Mouse (Mus musculus) lung, embryonic 16.5 days (tissue): ENCODE results near the gene Hist1h3f. TPM values are rescaled to one million over a fixed set of nuclear protein-coding genes. Genes with fewer than 3 reads are reported as not detected.
A peak's percentile ranks its signal among the peaks of the same experiment; 100 is the strongest.
"Not testable (repeated sequence)": the region's sequence is repeated elsewhere in the genome, so short reads cannot be mapped to it uniquely, and the experiment has no call there.

Experiments
- ATAC-seq: fragments of 200-750 bp; cut with Nextera tagmentation; 2 replicates; pipeline ENCODE4 v1.8.0; 2017; ENCODE audit warnings: low read depth, mild to moderate bottlenecking, moderate library complexity
- H3K27ac ChIP-seq: fragments of 300-500 bp; sonication (generic); 2 replicates; pipeline ENCODE4 v1.5.1; 2014; ENCODE audit warnings: mild to moderate bottlenecking, control low read depth, low read length
- H3K27me3 ChIP-seq: fragments of 300-500 bp; sonication (generic); 2 replicates; pipeline ENCODE4 v1.6.1; 2014; ENCODE audit warnings: low read depth, low read length, mixed read lengths; ENCODE audit not compliant: control insufficient read depth, insufficient read depth
- H3K36me3 ChIP-seq: fragments of 300-500 bp; sonication (generic); 2 replicates; pipeline ENCODE4 v1.6.1; 2014; ENCODE audit warnings: low read length; ENCODE audit not compliant: control insufficient read depth, insufficient read depth
- H3K4me1 ChIP-seq: fragments of 300-500 bp; sonication (generic); replicated peaks from 2 replicates; pipeline ENCODE4 v1.6.1; 2014; ENCODE audit warnings: low read length, mixed read lengths; ENCODE audit not compliant: control insufficient read depth, insufficient read depth
- H3K4me2 ChIP-seq: fragments of 300-500 bp; sonication (generic); 2 replicates; pipeline ENCODE4 v1.6.1; 2014; ENCODE audit warnings: low read depth, low read length, control low read depth
- H3K4me3 ChIP-seq: fragments of 300-500 bp; sonication (generic); 2 replicates; pipeline ENCODE4 v1.5.1; 2014; ENCODE audit warnings: mild to moderate bottlenecking, low read length, control low read depth
- H3K9ac ChIP-seq: fragments of 300-500 bp; sonication (generic); 2 replicates; pipeline ENCODE4 v1.6.1; 2014; ENCODE audit warnings: low read length, control low read depth
- H3K9me3 ChIP-seq: fragments of 300-500 bp; sonication (generic); 2 replicates; pipeline ENCODE4 v1.6.1; 2016; ENCODE audit warnings: low read length; ENCODE audit not compliant: control insufficient read depth
- WGBS: fragments of 180-500 bp; shearing (Covaris S2); extraction: QIAGEN DNeasy Blood & Tissue Kit; methylation state at CpG from one replicate; pipeline ENCODE4 v1.1.7; 2014; 5-methylcytosine and 5-hydroxymethylcytosine counted together
- polyA plus RNA-seq: library from polyadenylated mRNA; unstranded; fragments of >200 nt; fragmentation: Nextera tagmentation; extraction: Ambion mirVana; gene quantifications from 2 replicates; pipeline ENCODE4 v1.2.1, GENCODE M21; 2015

The Hist1h3f gene
- polyA plus RNA-seq, 1 experiment from 2014 or later, result 0.49 TPM

DNA sequence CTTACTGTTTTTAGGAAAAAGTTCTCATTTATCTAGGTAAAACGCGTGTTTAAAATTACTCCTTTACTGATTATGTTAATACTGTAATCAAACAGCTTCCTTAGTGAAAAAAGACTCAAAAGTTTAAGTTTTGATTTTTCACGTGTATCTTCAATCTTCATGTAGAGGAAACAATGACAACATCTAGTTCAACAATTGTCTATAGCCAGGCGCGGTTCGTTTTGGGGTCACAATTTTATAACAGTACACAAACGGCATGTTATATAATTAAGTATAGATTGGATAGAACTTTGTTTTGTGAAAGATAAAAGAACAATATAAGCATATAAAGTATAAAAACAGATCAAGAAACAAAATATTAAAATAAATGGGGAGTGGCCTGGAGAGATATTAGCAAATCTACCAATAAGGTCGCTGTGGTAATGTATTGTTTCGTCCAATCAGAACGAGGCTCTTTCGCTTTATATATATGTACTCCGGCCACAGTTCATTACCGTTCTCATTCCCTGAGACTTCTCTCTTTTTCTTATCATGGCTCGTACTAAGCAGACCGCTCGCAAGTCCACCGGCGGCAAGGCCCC is 31.5 kb downstream of the Hist1h3f start, which contains the start of gene Hist1h3d:
Gene Hist1h3d (plus strand): TSS at position 493 of the 581 bp plus-strand sequence.
- WGBS, result under 1% methylated on average over 18 of the region's 18 CpGs
- Histone ChIP-seq H3K9ac (peak within 1 kb of the TSS; percentile 75), H3K9me3 (no peaks in the 10 kb centered on the region), H3K36me3 (no peaks in the 10 kb centered on the region), H3K27ac (peak within 1 kb of the TSS; percentile 91), H3K4me2 (peak within 1 kb of the TSS; percentile 72), H3K4me1 (peaks cover 6% of the 10 kb centered on the region; the same call in 1 of the 2 replicates), H3K4me3 (peak within 1 kb of the TSS; percentile 58), H3K27me3 (no peaks in the 10 kb centered on the region)
- ATAC-seq, result peak; percentile 55

DNA sequence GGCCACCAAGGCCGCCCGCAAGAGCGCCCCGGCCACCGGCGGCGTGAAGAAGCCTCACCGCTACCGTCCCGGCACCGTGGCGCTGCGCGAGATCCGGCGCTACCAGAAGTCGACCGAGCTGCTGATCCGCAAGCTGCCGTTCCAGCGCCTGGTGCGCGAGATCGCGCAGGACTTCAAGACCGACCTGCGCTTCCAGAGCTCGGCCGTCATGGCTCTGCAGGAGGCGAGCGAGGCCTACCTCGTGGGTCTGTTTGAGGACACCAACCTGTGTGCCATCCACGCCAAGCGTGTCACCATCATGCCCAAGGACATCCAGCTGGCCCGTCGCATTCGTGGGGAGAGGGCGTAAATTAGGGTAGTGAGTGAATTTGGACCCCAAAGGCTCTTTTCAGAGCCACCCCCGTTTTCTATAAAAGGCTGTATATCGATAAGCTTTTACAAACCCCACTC is 32.0 kb downstream of the Hist1h3f start:
- H3K27ac ChIP-seq, result peak overlapping the region; percentile 80
- ATAC-seq, H3K36me3 ChIP-seq, H3K27me3 ChIP-seq, H3K4me1 ChIP-seq, H3K9me3 ChIP-seq: not testable (repeated sequence)
- H3K4me3 ChIP-seq, result peak overlapping the region; percentile 58
- H3K9ac ChIP-seq, result peak overlapping the region; percentile 75
- WGBS, result 1% methylated on average over 8 of the region's 40 CpGs
- H3K4me2 ChIP-seq, result peak overlapping the region; percentile 72

DNA sequence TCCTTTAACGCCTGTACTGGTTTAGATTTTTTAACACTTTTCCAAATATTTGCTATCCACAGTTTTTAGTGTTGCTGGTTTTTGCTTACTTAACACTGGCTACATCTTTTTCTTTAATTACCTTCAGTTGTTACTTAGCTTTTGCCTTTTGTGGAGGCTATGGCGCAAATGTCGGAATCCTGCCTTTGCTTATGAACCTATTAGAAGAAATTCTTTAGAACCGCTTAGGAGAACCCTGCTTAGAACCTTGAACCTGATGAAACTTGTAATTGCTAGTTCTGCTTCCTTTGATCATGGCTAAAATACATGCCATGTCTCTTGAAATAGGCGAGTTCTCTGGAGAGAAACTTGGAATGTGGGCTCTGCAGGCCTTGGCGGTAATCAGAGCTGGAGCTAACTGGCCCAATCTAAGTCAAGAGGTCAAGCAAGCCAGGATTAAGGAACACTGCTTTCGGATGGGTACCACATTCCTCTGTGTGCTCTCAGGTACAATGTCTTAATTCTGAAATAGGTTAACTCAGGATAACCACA is 32.6 kb downstream of the Hist1h3f start:
- WGBS, result 3% methylated on average over 7 of the region's 7 CpGs
- peak overlapping the region; percentile 58 for H3K4me3 ChIP-seq
- H3K9me3 ChIP-seq, result no peaks in the 10 kb centered on the region
- peak overlapping the region; percentile 75 for H3K9ac ChIP-seq
- H3K4me1 ChIP-seq, result peaks cover 10% of the 10 kb centered on the region
- no peaks in the 10 kb centered on the region for H3K27me3 ChIP-seq
- H3K27ac ChIP-seq, result peak overlapping the region; percentile 80
- H3K36me3 ChIP-seq, result no peaks in the 10 kb centered on the region
- H3K4me2 ChIP-seq, result peak overlapping the region; percentile 72
- ATAC-seq, result no peak

DNA sequence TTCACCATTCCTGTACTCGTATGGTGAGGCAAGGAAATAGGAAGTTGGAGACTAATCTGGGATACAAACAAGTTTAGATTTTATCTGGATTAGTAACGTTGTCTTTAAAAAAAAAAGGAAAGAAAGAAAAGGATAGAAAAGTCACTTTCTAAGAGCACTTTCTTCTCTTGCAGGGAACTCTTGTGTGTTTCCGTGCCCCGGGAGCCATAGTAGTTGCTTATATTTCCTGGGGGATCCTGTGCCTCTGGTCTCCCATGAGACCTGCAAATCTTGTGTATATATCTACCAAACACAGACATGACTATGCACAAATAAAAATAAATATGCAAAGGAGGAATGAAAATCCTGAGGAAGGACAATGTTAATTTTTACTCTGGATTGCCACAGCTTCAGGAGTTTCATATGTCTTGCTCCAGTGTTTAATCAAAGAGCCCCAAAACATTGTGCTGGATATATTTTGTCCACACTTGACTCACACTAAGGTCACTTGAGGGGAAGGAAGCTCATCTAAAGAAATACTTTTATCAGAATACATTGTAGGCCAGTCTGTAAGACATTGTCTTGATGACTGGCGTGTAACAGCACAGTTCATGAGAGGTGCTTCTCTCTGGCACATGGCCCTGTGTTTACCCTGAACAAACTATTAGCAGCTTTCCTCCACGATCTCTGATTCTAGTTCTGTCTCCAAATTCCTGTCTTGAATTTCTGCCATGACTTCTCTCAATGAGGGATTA is 33.2 kb downstream of the Hist1h3f start:
- no peak for ATAC-seq

DNA sequence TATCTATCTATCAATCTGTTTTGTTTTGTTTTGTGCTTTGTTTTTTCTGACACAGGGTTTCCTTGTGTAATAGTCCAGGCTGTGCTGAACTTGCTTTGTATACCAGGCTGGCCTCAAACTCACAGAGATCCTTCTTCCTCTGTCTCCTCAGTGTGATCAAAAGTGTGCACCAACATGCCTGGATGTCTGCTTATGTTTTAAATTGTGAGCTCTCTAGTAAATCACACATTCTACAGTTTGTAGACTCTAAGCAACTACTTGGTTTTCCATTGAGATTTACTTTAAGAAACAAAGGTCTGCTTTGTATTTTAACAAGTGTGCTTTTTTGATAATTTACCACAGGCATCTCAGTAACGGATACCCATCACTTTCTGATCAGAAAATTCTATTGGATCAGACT is 34.0 kb downstream of the Hist1h3f start:
- Histone ChIP-seq H3K4me3 (no peak overlapping the region), H3K9ac (no peak overlapping the region), H3K9me3 (no peaks in the 10 kb centered on the region), H3K36me3 (no peaks in the 10 kb centered on the region), H3K4me2 (no peak overlapping the region; the same call in 1 of the 2 replicates), H3K4me1 (peaks cover 17% of the 10 kb centered on the region), H3K27me3 (no peaks in the 10 kb centered on the region), H3K27ac (no peak overlapping the region)
- WGBS, result 79% methylated on average over 1 of the region's 1 CpGs
- no peak for ATAC-seq

More for the DNA sequence above, 33.2 kb downstream of the Hist1h3f start:
- H3K4me1 ChIP-seq, result peaks cover 13% of the 10 kb centered on the region
- H3K36me3 ChIP-seq, result no peaks in the 10 kb centered on the region
- peak overlapping the region; percentile 58 for H3K4me3 ChIP-seq
- peak overlapping the region; percentile 72 for H3K4me2 ChIP-seq
- peak overlapping the region; percentile 80 for H3K27ac ChIP-seq
- 18% methylated on average over 6 of the region's 6 CpGs for WGBS
- H3K9me3 ChIP-seq, result no peaks in the 10 kb centered on the region
- H3K27me3 ChIP-seq, result no peaks in the 10 kb centered on the region
- H3K9ac ChIP-seq, result peak overlapping the region; percentile 75

DNA sequence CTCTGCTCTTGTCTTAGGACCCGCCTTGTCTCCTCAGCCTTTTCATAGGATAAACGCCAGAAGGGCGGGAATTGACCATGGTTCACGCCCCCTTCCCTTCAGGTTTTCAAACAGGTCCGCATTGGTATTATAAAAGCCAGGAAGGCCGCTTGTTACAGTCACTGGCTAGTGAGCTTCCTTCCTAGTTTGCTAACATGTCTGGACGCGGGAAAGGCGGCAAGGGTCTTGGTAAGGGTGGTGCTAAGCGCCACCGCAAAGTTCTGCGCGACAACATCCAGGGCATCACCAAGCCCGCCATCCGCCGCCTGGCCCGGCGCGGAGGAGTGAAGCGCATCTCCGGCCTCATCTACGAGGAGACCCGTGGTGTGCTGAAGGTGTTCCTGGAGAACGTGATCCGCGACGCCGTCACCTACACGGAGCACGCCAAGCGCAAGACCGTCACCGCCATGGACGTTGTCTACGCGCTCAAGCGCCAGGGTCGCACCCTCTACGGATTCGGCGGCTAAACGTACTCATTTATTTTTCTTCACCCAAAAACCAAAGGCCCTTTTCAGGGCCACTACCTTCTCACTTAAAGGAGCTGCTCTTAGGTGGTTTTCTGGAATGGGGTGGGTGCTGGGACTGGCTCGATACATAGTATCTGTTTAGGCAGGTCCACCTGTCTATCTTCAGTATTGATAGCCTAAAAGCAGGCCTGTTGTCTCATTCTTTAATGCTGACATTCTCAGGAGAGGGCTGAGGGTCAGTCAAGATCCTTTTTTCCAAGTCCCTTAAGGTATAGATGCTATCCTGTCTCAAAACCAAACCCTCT is 37.8 kb downstream of the Hist1h3f start, which contains the start of gene Hist1h4d:
Gene Hist1h4d (plus strand): TSS at position 191 of the 811 bp plus-strand sequence.
- Histone ChIP-seq H3K9me3 (no peaks in the 10 kb centered on the region), H3K4me3 (peak within 1 kb of the TSS; percentile 65), H3K4me1 (peaks cover 29% of the 10 kb centered on the region), H3K36me3 (no peaks in the 10 kb centered on the region), H3K27ac (peak within 1 kb of the TSS; percentile 94), H3K9ac (peak within 1 kb of the TSS; percentile 77), H3K4me2 (peak within 1 kb of the TSS; percentile 86), H3K27me3 (no peaks in the 10 kb centered on the region)
- WGBS, result under 1% methylated on average over 41 of the region's 43 CpGs
- ATAC-seq, result peak; percentile 89

DNA sequence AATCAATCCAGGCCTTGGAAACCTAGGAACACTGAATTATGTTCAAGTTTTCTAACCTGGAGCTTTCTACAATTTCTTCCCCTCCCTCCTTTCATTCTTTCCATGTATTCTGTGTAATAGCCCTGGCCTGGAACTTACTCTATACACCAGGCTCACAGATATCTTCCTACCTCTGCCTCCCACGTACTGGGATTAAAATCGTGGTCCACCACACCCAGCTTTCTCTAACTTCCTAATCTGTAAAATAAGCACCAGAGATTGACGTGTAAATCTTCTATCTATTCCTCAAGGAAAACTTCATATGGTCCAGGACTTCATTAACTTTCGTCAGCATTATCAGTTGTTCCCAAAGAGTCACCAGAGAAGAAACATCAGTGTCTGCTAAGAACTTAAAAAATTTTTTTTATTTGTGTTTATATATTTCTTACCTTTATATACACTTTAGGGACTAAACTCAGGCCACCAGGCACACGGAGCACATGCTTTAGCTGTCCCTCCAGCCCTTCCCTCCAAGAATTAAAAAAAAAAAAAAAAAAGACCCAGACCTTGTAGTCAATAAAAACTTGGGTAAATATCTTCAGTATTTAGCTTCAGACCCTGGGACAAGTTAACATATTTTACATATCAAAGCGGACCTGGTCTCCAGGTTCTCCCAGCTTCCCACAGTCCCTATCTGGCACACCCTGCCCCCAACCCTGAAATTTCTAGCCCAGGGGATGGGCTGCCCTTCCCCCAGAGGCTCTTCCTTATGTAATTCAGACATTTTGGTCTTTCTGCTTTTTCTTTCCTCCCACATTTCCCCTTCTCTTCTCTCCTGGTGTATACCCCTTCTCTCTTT is 38.6 kb downstream of the Hist1h3f start:
- no peaks in the 10 kb centered on the region for H3K27me3 ChIP-seq
- WGBS, result 6% methylated on average over 6 of the region's 6 CpGs
- no peaks in the 10 kb centered on the region for H3K9me3 ChIP-seq
- no peaks in the 10 kb centered on the region for H3K36me3 ChIP-seq
- H3K9ac ChIP-seq, result peak overlapping the region; percentile 77
- H3K27ac ChIP-seq, result peak overlapping the region; percentile 94
- H3K4me2 ChIP-seq, result peak overlapping the region; percentile 86
- ATAC-seq, result no peak
- H3K4me1 ChIP-seq, result peaks cover 26% of the 10 kb centered on the region
- peak overlapping the region; percentile 65 for H3K4me3 ChIP-seq

DNA sequence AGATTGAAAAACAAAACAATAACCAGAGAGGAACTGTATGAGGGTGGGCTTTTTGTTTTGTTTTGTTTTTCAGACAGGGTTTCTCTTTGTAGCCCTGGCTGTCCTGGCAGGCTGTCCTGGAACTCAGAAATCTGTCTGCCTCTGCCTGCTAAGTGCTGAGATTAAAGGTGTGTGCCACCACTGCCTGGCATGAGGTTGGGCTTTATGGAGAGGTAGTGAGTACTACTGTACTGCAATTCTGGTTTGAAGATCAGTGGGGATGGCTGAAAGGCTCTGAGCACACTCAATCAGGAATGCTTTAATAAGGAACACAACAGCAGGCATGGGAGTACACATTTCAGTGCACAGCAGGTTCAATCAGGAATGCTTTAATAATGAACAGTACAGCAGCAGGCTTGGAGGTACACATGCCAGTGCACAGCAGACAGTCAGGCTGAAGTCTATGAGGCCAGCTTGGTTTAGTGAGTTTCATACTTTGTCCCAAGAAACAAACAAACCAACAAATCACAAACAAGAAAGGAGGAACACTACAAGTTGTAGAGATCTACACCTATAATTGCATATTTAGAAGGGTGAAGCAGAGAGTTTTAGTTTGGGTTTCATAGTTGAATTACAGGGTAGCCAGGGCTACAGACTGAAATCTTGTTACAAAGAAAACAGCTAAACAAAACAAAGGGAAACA is 39.7 kb downstream of the Hist1h3f start:
- H3K4me1 ChIP-seq, result peaks cover 26% of the 10 kb centered on the region
- peak overlapping the region; percentile 94 for H3K27ac ChIP-seq
- H3K36me3 ChIP-seq, result no peaks in the 10 kb centered on the region
- H3K9ac ChIP-seq, result 0 out of 2 replicates have a peak overlapping the region, but pooled peaks have one; percentile 26
- no peak for ATAC-seq
- no peaks in the 10 kb centered on the region for H3K27me3 ChIP-seq
- H3K4me2 ChIP-seq, result no peak overlapping the region; the same call in 1 of the 2 replicates
- H3K9me3 ChIP-seq, result no peaks in the 10 kb centered on the region
- no peak overlapping the region for H3K4me3 ChIP-seq
